Mouse (Mus musculus): ENCODE measurements around the gene Mtx3.

DNA sequence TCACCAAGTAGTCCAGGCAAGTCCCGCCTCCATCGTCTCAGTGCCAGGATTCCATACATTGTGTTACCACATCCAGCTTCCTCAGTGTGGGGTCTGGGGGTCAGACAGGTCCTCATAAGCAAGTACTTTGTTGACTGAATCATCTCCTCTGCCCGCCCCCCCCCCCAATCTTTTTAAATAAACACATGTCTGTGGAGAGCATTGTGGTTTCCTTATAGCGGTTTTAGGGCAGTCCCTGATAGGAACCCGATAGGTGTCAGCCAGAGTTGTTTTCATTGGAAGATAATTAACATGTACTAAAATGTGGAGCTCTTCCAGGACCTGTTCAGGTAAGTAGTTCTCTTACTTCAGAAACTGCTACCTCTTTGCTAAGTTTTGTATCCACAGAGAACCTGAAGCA is 14.2 kb downstream of the Mtx3 start:
- TF ChIP-seq ZC3H11A (IDR thresholded peaks at IDR 0.05; ENCODE audit: borderline replicate concordance, low read depth, low read length) = no peak
- no peak for TF ChIP-seq MAFK (IDR thresholded peaks at IDR 0.05; ENCODE audit: insufficient read depth, low read depth, low read length)
- TF ChIP-seq CHD2 (IDR thresholded peaks at IDR 0.05; ENCODE audit: low read depth, low read length) = no peak
- TF ChIP-seq HCFC1 (IDR thresholded peaks at IDR 0.05; ENCODE audit: borderline replicate concordance, insufficient read depth, low read length) = no peak

Measured in ES-E14 (cell line).